Mouse (Mus musculus) spleen, adult 12 weeks (tissue): ENCODE results near the gene Rnft1.
"Not testable (repeated sequence)": the region's sequence is repeated elsewhere in the genome, so short reads cannot be mapped to it uniquely, and the experiment has no call there.

Experiments
- DNase-seq: peaks from one replicate; pipeline ENCODE4 v3.0.0; 2022; ENCODE audit warnings: low spot score

Rnft1 gene

GRCm38 (mm10) chr11:86519751-86520150 lies 35.3 kb downstream of the Rnft1 start:
- no peak for DNase-seq

GRCm38 (mm10) chr11:86527528-86527927 lies 43.1 kb downstream of the Rnft1 start:
- no peak for DNase-seq

- DNase-seq: no peak
These were observed 48.4 kb downstream of the Rnft1 start for GRCm38 (mm10) chr11:86532834-86533233.

GRCm38 (mm10) chr11:86533302-86533701 lies 48.8 kb downstream of the Rnft1 start:
- DNase-seq: not testable (repeated sequence)

- no peak for DNase-seq
These were observed 49.9 kb downstream of the Rnft1 start for GRCm38 (mm10) chr11:86534201-86534910.

GRCm38 (mm10) chr11:86538786-86539185 lies 54.3 kb downstream of the Rnft1 start:
- no peak for DNase-seq

- no peak for DNase-seq
These were observed 55.4 kb downstream of the Rnft1 start for GRCm38 (mm10) chr11:86539716-86540475.

- DNase-seq: no peak
These were observed 56.0 kb downstream of the Rnft1 start for GRCm38 (mm10) chr11:86540476-86540845.

- no peak for DNase-seq
These were observed 58.4 kb downstream of the Rnft1 start for GRCm38 (mm10) chr11:86542851-86543250.

GRCm38 (mm10) chr11:86543960-86544638 lies 59.6 kb downstream of the Rnft1 start:
- peak; percentile 47 for DNase-seq

- peak; percentile 94 for DNase-seq
These were observed 60.3 kb downstream of the Rnft1 start, which contains the start of the genes Rps6kb1 and Tubd1 for GRCm38 (mm10) chr11:86544639-86545299. Gene Rps6kb1, minus strand, starts transcription at chr11:86544805. Gene Tubd1, plus strand, starts transcription at chr11:86544991.

GRCm38 (mm10) chr11:86545556-86545955 lies 61.1 kb downstream of the Rnft1 start:
- no peak for DNase-seq

- no peak for DNase-seq
These were observed 63.0 kb downstream of the Rnft1 start for GRCm38 (mm10) chr11:86547412-86547811.
